Mouse (Mus musculus): ENCODE data around the gene Atp5f1. TPM values are rescaled to one million over a fixed set of nuclear protein-coding genes. Genes with fewer than 3 reads are reported as not detected.

Atp5f1 gene
- polyA plus RNA-seq, 1 experiment from 2014 or later = 490 TPM

DNA sequence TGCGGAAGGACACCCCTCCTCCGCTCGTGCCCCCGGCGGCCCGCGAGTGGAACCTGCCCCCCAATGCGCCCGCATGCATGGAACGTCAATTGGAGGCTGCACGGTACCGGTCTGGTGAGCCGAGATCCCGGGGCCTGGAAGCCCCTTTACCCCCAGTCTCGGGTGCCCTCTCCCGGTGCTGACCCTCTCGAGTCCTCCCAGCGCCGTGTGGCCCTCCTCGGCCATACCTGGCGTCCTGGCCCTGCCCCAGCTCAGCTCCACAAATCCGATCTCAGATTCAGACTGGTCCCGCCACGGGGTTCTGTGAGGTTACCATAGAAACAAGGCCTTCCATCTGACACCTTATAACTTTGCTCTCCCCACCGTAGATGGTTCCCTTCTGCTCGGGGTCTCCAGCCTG is 314 bp downstream of the Atp5f1 start:
- Histone ChIP-seq H3K9ac (replicated peaks) (peak overlapping the region; percentile 76), H3K9me3 (no peaks in the 10 kb centered on the region), H3K27ac (replicated peaks) (peak overlapping the region; percentile 61), H3K4me1 (peaks cover 28% of the 10 kb centered on the region), H3K4me2 (replicated peaks) (peak overlapping the region; percentile 77), H3K4me3 (peak overlapping the region; percentile 98), H3K36me3 (peaks cover 47% of the 10 kb centered on the region), H3K27me3 (no peaks in the 10 kb centered on the region)
- ATAC-seq (replicated peaks) = peak; percentile 82
- 1% methylated on average over 26 of the region's 26 CpGs for WGBS

DNA sequence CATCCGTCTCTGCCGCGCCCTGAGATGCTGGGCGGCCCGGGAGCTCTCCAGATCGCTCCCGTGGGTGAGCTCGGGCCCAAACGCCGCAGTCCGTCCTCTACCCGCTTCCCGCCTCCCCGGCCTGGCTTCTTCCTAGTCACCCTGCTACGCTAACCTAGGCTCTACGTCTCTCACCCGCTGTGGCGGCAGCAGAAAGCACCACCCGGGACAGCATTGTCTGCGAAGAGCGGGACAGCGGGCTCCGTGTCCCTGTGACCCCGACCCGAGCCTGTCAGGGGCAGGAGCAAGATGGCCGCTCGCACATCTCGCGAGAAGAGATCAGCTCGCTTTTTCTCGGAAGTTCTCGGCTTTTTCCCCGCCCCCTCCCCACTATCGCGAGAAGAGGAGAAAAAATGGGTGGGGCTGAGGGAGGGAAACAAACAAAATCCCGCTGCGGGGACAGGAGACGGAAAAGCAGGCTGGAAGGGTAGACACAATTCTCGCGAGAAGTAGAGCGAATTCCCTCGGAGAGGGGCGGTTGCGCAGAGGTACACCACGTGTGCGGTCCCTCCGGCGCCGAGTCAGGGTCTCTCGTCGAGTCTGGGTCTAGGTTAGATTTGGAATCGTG is 822 bp downstream of the Atp5f1 start, which contains the start of gene Wdr77:
Gene Wdr77 (plus strand): TSS at position 396 of the 607 bp plus-strand sequence.
- under 1% methylated on average over 52 of the region's 52 CpGs for WGBS
- Histone ChIP-seq H3K4me3 (peak within 1 kb of the TSS; percentile 98), H3K4me1 (peaks cover 28% of the 10 kb centered on the region), H3K9ac (replicated peaks) (peak within 1 kb of the TSS; percentile 99), H3K9me3 (no peaks in the 10 kb centered on the region), H3K27ac (replicated peaks) (peak within 1 kb of the TSS; percentile 91), H3K36me3 (peaks cover 45% of the 10 kb centered on the region), H3K27me3 (no peaks in the 10 kb centered on the region), H3K4me2 (replicated peaks) (peak within 1 kb of the TSS; percentile 77)
- peak; percentile 99 for ATAC-seq (replicated peaks)

DNA sequence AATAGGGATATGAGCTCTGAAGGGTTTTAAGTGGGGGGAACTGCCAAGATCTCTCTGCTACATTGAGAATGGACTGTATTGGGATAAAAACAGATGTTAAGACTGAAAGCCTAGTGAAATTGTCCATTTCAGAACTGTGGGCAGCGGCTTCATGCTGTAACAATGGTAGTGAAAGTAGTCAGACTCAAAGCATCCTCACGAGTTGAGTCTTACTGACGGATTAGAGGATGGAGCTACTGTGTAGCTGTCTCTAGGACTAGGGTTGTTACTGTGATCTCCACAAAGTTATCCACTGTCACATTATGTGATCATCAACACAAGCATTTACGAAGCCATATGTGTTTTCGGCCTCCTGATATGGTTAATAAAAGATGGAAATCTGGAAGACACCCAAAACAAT is 1.7 kb downstream of the Atp5f1 start:
- no peaks in the 10 kb centered on the region for H3K27me3 ChIP-seq
- WGBS = 48% methylated on average over 5 of the region's 5 CpGs
- peaks cover 43% of the 10 kb centered on the region for H3K36me3 ChIP-seq
- ATAC-seq (replicated peaks) = no peak
- H3K9ac ChIP-seq (replicated peaks) = peak overlapping the region; percentile 99
- peak overlapping the region; percentile 67 for H3K4me2 ChIP-seq (replicated peaks)
- no peak overlapping the region for H3K27ac ChIP-seq (replicated peaks)
- peak overlapping the region; percentile 98 for H3K4me3 ChIP-seq
- peaks cover 28% of the 10 kb centered on the region for H3K4me1 ChIP-seq
- no peaks in the 10 kb centered on the region for H3K9me3 ChIP-seq

- Histone ChIP-seq H3K4me2 (replicated peaks) (no peak overlapping the region), H3K4me3 (no peak overlapping the region), H3K9me3 (no peaks in the 10 kb centered on the region)
Observed at GRCm38 (mm10) chr3:105957235-105957634, 2.7 kb downstream of the Atp5f1 start.

GRCm38 (mm10) chr3:105951348-105951747 is 8.6 kb downstream of the Atp5f1 start:
- WGBS = 95% methylated on average over 7 of the region's 7 CpGs
- no peak overlapping the region for H3K9ac ChIP-seq (replicated peaks)
- peaks cover 78% of the 10 kb centered on the region for H3K36me3 ChIP-seq
- no peak overlapping the region for H3K4me3 ChIP-seq
- ATAC-seq (replicated peaks) = no peak
- no peaks in the 10 kb centered on the region for H3K9me3 ChIP-seq
- no peaks in the 10 kb centered on the region for H3K27me3 ChIP-seq
- H3K4me1 ChIP-seq = no peaks in the 10 kb centered on the region
- H3K27ac ChIP-seq (replicated peaks) = no peak overlapping the region
- no peak overlapping the region for H3K4me2 ChIP-seq (replicated peaks)

More at GRCm38 (mm10) chr3:105957235-105957634, 2.7 kb downstream of the Atp5f1 start:
- Histone ChIP-seq H3K4me1 (peaks cover 28% of the 10 kb centered on the region), H3K27ac (replicated peaks) (no peak overlapping the region), H3K27me3 (no peaks in the 10 kb centered on the region), H3K36me3 (peaks cover 43% of the 10 kb centered on the region), H3K9ac (replicated peaks) (no peak overlapping the region)
- WGBS = 96% methylated on average over 1 of the region's 1 CpGs
- no peak for ATAC-seq (replicated peaks)

DNA sequence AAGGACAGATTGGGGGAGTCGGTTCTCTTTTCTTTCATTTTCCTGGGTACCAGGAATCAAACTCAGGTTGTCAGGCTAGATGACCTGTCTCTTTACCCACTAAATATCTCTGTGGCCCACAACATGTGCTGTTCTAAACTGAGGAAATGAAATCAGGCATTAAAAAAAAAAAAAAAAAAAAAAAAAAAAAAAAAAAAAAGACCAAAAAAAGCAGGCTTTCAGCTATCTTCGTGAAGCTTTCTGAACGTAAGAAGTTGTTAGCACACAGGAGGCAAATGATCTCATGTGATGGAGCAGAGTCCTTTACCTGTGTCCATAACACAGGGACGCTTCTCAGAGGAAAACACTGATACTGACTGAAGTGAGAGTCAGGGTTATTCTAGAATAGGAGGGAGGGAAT is 23.8 kb downstream of the Atp5f1 start:
- no peak for ATAC-seq (replicated peaks)
- 96% methylated on average over 4 of the region's 4 CpGs for WGBS
- Histone ChIP-seq H3K9ac (replicated peaks) (no peak overlapping the region), H3K27me3 (no peaks in the 10 kb centered on the region), H3K36me3 (peaks cover 21% of the 10 kb centered on the region), H3K4me3 (no peak overlapping the region), H3K9me3 (no peaks in the 10 kb centered on the region), H3K27ac (replicated peaks) (no peak overlapping the region), H3K4me1 (no peaks in the 10 kb centered on the region), H3K4me2 (replicated peaks) (no peak overlapping the region)

DNA sequence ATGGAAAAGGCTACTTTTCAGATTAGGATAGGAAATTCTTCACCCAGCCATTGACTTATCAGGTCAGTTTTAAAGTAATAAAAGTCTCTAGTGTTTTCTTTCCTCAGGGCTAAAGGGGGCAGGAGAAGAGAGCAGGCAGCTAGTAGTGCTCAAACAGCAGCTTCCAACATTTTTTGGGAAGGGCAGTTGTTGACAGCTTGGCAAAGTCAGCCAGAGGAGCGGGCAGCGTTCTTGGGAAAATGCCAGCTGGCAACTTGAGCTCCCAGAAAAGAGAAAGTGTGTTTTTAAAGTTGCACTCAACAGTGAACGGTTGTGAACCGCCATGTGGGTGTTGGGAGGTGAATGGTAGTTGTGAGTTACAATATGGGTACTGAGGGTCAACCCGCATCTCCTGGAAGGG is 24.9 kb downstream of the Atp5f1 start:
- peaks cover 13% of the 10 kb centered on the region; the same call in 1 of the 2 replicates for H3K36me3 ChIP-seq
- no peaks in the 10 kb centered on the region for H3K4me1 ChIP-seq
- ATAC-seq (replicated peaks) = no peak
- no peaks in the 10 kb centered on the region for H3K9me3 ChIP-seq
- no peak overlapping the region for H3K4me3 ChIP-seq
- no peak overlapping the region for H3K4me2 ChIP-seq (replicated peaks)
- 63% methylated on average over 5 of the region's 5 CpGs for WGBS
- no peaks in the 10 kb centered on the region for H3K27me3 ChIP-seq
- no peak overlapping the region for H3K9ac ChIP-seq (replicated peaks)
- H3K27ac ChIP-seq (replicated peaks) = no peak overlapping the region

GRCm38 (mm10) chr3:105933926-105934325 is 26.0 kb downstream of the Atp5f1 start:
- H3K4me2 ChIP-seq (replicated peaks) = no peak overlapping the region
- H3K9ac ChIP-seq (replicated peaks) = no peak overlapping the region
- no peaks in the 10 kb centered on the region for H3K4me1 ChIP-seq
- no peaks in the 10 kb centered on the region for H3K9me3 ChIP-seq
- WGBS = 91% methylated on average over 6 of the region's 6 CpGs
- H3K27ac ChIP-seq (replicated peaks) = no peak overlapping the region
- no peak for ATAC-seq (replicated peaks)
- H3K36me3 ChIP-seq = peaks cover 11% of the 10 kb centered on the region; the same call in 1 of the 2 replicates
- H3K27me3 ChIP-seq = no peaks in the 10 kb centered on the region
- H3K4me3 ChIP-seq = no peak overlapping the region

GRCm38 (mm10) chr3:105932240-105933071 is 27.4 kb downstream of the Atp5f1 start, which contains the start of gene I830077J02Rik:
I830077J02Rik (minus strand) TSS chr3:105932664.
- Histone ChIP-seq H3K4me3 (no peak within 1 kb of the TSS), H3K4me1 (no peaks in the 10 kb centered on the region), H3K9ac (replicated peaks) (no peak within 1 kb of the TSS), H3K27ac (replicated peaks) (no peak within 1 kb of the TSS), H3K4me2 (replicated peaks) (no peak within 1 kb of the TSS), H3K9me3 (no peaks in the 10 kb centered on the region), H3K36me3 (peaks cover 7% of the 10 kb centered on the region; the same call in 1 of the 2 replicates), H3K27me3 (no peaks in the 10 kb centered on the region)
- no peak for ATAC-seq (replicated peaks)
- WGBS = 90% methylated on average over 8 of the region's 8 CpGs

DNA sequence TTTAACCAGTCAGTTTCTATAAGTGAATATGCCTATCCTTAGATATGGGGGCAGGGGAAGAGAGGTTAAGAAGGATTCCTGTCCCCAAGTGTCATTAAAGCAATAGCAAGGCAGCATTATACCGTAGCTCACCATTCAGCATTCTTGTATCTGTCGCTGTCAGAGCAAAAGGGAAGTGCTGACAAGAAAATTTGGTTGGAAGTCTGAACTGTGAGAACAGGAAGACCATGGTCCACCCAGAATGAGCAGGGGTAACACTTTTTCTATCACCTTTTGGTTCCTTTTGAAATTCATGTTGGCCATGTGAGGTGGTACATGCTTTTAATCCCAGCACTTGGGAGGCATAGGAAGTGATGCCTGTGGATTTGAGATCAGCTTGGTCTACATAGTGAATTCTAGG is 28.8 kb downstream of the Atp5f1 start:
- no peaks in the 10 kb centered on the region for H3K9me3 ChIP-seq
- no peaks in the 10 kb centered on the region for H3K36me3 ChIP-seq
- no peak for ATAC-seq (replicated peaks)
- no peak overlapping the region for H3K27ac ChIP-seq (replicated peaks)
- no peaks in the 10 kb centered on the region for H3K4me1 ChIP-seq
- H3K9ac ChIP-seq (replicated peaks) = no peak overlapping the region
- WGBS = 93% methylated on average over 2 of the region's 2 CpGs
- H3K4me3 ChIP-seq = no peak overlapping the region
- H3K27me3 ChIP-seq = no peaks in the 10 kb centered on the region
- H3K4me2 ChIP-seq (replicated peaks) = no peak overlapping the region

DNA sequence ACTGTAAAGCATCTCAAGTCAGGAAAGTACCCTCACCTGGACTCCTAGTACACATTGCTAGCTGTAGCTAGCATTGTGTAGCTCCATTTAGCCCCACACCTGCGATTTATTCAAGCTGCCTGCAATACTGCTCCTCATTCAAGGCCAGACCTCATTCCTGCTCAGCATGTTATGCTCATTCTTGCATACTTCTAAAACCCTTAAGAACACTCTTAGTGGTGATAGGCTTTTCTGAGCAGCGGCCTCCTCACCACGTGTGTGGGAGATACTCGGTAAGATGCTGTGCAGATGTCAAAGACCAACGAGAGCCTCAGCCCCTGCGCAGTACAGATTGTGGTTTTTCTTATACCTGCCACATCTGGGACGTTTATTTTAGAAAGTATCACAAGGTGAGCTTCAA is 30.1 kb downstream of the Atp5f1 start:
- Histone ChIP-seq H3K27me3 (no peaks in the 10 kb centered on the region), H3K36me3 (no peaks in the 10 kb centered on the region), H3K4me1 (no peaks in the 10 kb centered on the region), H3K4me2 (replicated peaks) (no peak overlapping the region), H3K9ac (replicated peaks) (no peak overlapping the region), H3K27ac (replicated peaks) (no peak overlapping the region), H3K4me3 (no peak overlapping the region), H3K9me3 (no peaks in the 10 kb centered on the region)
- WGBS = 87% methylated on average over 7 of the region's 7 CpGs
- ATAC-seq (replicated peaks) = no peak

- H3K9ac ChIP-seq (replicated peaks) = no peak overlapping the region
- H3K36me3 ChIP-seq = no peaks in the 10 kb centered on the region
- WGBS = 85% methylated on average over 6 of the region's 6 CpGs
- no peak overlapping the region for H3K27ac ChIP-seq (replicated peaks)
- ATAC-seq (replicated peaks) = no peak
- no peaks in the 10 kb centered on the region for H3K4me1 ChIP-seq
- no peaks in the 10 kb centered on the region for H3K27me3 ChIP-seq
- no peak overlapping the region for H3K4me2 ChIP-seq (replicated peaks)
- H3K4me3 ChIP-seq = no peak overlapping the region
- H3K9me3 ChIP-seq = no peaks in the 10 kb centered on the region
Observed at GRCm38 (mm10) chr3:105928781-105929180, 31.1 kb downstream of the Atp5f1 start.

Measured in forebrain, embryonic 15.5 days (tissue).